Mouse (Mus musculus): ENCODE data around the gene Gkap1.

GRCm38 (mm10) chr13:58193221-58193620 lies 82.3 kb downstream of the Gkap1 start:
- TF ChIP-seq CTCF (conservative IDR thresholded peaks at IDR 0.05; ENCODE audit: low read length) (no peak), POU5F1 (IDR thresholded peaks at IDR 0.05; ENCODE audit: borderline replicate concordance, low read length) (no peak)

All from E14TG2a.4 (cell line).